Mouse (Mus musculus): ENCODE results near the gene Aqp1.

Gene Aqp1

GRCm38 (mm10) chr6:55335989-55336514 is at the start of gene Aqp1:
TSS of gene Aqp1 (plus strand) at chr6:55336432.
- peak; percentile 80 to 83 for DNase-seq (ENCODE audit: low spot score in 2 of 2)

- no peak for DNase-seq (ENCODE audit: low spot score in 2 of 2)
Measured at GRCm38 (mm10) chr6:55288007-55288602, 48.1 kb upstream of the Aqp1 start.

- DNase-seq (ENCODE audit: low spot score in 2 of 2), result peak in 1 of 2 experiments; percentile 44
Measured at GRCm38 (mm10) chr6:55294549-55295131, 41.6 kb upstream of the Aqp1 start.

- no peak for DNase-seq (ENCODE audit: low spot score in 2 of 2)
Measured at GRCm38 (mm10) chr6:55295325-55295724, 40.9 kb upstream of the Aqp1 start.

- DNase-seq (ENCODE audit: low spot score in 2 of 2), result peak in 1 of 2 experiments; percentile 33
Measured at GRCm38 (mm10) chr6:55299482-55299881, 36.8 kb upstream of the Aqp1 start.

DNA sequence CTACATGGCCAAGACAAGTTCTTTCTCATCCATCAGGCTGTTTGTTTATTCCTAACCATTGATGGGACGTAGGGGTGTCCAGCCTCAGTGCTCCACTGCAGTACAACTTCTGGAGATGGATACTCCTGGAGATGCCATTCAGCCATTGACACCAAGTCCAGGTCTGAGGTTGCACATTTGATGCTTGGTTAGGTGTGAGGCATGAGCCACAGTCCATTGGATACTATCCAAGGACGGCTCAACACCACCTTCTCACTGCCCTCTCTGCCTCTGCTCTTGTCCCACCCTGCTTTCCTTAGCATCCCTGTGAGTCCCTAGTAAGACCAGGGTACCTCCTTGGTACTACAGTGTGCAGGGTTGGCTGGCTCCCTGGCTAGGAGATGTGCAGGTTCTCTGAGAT is 36.3 kb upstream of the Aqp1 start:
- DNase-seq (ENCODE audit: low spot score in 2 of 2), result no peak

GRCm38 (mm10) chr6:55300704-55301103 is 35.5 kb upstream of the Aqp1 start:
- no peak for DNase-seq (ENCODE audit: low spot score in 2 of 2)

DNA sequence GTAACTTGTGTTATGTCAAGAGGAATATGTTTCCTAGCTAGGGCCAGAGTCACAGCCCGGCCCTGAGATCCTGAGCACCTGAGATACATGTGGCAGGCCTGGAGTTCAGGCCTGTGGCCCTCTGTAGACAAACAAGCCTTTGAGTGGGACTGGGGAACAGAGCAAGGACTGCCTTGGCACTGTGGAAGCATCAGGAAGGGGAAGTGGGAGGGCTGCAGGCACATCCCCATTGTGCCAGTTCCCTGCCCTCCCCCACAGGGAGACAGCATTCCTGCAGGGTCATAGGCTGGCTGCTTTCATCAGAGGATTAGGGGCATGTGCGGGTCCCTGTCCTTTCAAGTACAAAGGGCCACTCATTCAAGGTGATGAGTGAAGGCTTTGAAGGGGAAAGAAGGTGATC is 26.1 kb upstream of the Aqp1 start:
- DNase-seq (ENCODE audit: low spot score in 2 of 2), result no peak

DNA sequence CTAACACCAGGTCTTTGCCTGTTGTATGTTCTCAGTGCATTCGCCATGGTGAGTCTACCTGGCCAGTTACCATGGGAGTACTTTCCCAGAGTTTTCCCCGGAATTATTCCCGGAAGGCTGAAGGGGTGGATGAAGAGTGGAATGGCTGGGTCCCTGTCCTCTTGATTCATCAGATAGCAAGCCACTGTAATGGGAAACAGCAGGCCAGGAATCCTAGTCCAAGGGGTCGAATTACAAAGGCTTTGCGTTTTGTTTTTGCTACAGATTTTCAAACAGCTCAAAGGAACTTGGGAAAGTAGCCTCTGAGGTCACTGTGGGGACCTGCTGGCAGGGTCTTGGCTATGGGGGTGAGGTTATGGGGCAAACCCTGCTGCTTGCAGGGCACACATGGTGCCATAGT is 24.3 kb upstream of the Aqp1 start:
- DNase-seq (ENCODE audit: low spot score in 2 of 2), result no peak

DNA sequence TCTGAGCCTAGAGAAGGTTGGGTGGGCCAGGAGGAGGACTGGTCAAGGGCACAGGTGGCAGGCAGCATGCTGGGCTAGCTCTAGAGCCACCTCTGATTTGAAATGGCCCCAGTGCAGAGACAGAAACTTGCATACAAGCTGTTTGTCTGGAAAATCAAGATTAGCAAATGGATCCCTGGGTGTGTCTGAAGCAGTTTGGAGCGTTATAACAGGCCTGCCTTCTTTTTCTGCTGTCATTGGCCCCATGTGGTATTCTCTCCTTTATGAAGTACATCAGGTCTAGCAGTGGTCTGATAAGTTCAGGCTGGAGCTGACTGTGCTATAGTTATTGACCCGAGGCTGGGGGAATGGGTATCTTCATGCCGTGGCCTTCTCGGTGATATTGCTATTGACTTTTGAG is 22.3 kb upstream of the Aqp1 start:
- no peak for DNase-seq (ENCODE audit: low spot score in 2 of 2)

DNA sequence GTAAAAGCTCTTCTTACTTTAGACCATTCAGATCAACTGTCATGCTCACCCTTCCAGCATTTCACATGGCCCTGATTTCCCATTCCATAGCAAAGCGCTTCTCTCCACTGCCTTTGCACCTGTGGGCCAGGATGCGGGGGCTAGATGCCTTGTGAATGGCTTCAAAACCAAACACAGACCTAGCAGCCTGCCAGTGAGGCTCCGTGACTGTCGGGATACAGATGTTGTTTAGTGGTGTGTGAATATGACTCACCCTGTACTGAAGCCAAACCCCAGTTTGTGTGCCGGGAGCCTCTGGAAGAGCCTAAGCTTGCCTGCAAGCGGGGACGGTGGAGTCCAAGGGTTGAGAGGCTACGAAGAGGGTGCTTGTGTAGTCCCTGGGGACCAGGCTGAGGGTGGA is 21.6 kb upstream of the Aqp1 start:
- no peak for DNase-seq (ENCODE audit: low spot score in 2 of 2)

DNA sequence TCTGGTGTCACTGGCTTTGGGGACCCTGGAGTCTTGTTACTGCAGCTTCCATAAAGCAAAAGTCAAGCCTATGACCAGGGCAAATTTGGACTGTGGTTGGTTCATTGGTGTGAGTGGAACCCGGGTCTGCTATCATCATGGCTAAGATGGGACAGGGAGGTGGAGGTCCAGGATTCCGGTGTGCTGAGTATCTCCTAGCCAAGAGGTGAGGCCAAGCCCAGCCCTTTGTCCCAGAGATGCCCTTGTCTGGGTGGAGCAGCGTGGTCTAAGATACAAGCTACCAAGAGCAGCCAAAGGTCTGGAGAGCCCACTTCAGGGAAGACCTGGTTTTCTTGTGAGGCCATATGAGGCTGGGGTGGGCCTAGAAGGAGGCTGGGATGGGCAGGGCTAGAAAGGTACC is 17.6 kb upstream of the Aqp1 start:
- no peak for DNase-seq (ENCODE audit: low spot score in 2 of 2)

- no peak for DNase-seq (ENCODE audit: low spot score in 2 of 2)
Measured at GRCm38 (mm10) chr6:55319585-55320551, 16.4 kb upstream of the Aqp1 start.

DNA sequence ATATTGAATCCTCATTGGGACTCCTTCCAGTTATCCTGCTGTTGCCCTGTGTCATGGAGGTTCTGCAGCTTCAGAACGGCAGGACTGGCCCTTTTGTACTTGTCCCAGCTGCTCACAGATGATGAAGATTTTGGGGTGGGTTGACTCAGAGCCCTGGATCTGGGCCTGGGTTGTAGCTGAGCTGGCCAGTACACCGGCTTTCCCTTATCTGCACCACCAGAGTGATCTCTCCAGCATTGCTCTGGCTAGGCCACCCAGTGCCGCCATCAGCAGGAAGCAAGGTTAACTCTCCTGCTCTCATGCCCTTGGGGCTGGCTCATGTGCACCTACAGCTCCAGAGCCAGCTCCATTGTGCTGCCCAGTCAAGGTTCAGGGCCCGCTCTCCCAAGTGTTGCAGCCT is 15.3 kb upstream of the Aqp1 start:
- no peak for DNase-seq (ENCODE audit: low spot score in 2 of 2)

- peak in 1 of 2 experiments; percentile 49 for DNase-seq (ENCODE audit: low spot score in 2 of 2)
Measured at GRCm38 (mm10) chr6:55321518-55321917, 14.7 kb upstream of the Aqp1 start.

DNA sequence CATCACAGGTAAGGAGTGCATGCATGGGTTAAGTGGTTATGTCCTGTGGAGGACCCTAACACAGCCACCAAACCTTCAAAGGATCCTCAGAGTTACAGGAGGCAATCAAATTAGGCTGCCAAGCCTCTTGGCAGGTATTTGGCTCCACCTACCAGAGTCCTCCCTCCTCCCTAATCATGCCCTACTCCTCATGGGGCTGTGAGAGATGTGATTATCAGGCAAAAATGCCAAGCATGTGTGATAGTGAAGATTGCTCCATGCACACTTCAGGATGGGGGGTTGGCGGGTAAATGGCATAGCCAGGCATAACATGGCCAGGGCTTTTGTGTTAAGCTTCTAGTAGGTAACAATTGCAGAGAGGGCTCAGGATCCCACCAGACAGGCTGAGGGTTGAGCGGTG is 13.3 kb upstream of the Aqp1 start:
- peak in 1 of 2 experiments; percentile 51 for DNase-seq (ENCODE audit: low spot score in 2 of 2)

- peak; percentile 66 to 76 for DNase-seq (ENCODE audit: low spot score in 2 of 2)
Measured at GRCm38 (mm10) chr6:55323908-55324634, 12.2 kb upstream of the Aqp1 start.

DNA sequence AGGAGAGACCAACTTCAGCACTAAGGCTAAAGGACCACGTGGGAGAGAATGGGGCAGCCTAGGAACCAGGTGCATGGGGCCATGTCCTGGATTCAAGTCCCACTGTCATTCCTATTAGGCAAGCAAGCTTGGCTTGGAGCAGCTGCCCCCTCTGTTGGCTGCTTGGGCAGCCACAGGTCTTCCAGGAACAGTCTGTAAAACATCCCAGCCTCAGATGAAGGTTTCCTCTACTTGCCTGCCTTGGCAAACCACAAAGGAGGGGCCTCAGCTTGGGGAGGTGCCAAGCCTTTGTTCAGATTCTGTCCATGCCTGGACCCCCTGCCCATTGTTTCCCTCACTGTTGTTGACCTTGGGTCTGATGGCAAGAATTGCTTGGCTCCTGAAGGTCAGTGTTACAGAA is 11.4 kb upstream of the Aqp1 start:
- DNase-seq (ENCODE audit: low spot score in 2 of 2), result peak; percentile 54 to 61

- no peak for DNase-seq (ENCODE audit: low spot score in 2 of 2)
Measured at GRCm38 (mm10) chr6:55326299-55326698, 9.9 kb upstream of the Aqp1 start.

DNA sequence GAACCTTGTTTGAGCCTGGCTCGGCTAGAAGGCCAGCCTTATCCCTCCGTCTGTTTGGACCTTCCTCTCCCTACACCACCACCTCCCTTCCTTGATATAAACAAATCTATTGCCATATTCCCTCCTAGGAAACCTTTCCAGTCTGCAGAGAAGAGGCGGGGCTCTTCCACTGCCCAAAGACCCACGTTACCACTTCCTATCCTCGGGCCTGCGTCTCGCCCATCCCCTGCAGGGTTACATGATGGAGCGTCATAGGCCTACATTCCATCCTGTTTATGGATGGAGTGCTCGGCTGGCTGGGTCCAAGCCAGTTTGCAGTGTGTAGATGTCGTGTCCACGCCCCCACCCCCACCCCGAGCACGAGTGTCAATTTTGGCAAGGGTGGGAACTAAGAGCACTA is 8.9 kb upstream of the Aqp1 start:
- DNase-seq (ENCODE audit: low spot score in 2 of 2), result no peak

DNA sequence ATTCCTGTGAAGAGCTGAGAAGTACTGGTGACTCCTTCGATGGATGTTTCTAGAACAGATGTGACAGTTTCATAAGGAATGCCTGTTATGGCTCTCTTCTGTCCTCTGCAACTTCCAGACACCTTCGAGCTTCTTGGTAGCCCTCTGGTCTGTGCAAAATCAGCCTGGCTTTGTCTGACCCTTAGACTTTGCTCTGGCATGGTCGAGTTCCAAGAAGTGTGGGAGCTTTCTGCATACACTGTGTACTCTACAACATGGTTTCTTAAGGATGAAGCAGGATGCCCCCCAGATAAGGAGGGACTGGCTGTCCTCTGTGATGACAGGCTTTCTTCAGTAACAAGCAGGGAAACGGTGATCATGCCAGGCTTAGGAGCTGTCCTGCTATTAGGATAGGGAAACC is 8.1 kb upstream of the Aqp1 start:
- DNase-seq (ENCODE audit: low spot score in 2 of 2), result no peak

GRCm38 (mm10) chr6:55331315-55331714 is 4.9 kb upstream of the Aqp1 start:
- DNase-seq (ENCODE audit: low spot score in 2 of 2), result no peak

Data from spleen, postnatal 10 days (tissue).